Mouse (Mus musculus): ENCODE measurements at regions not wholly inside any gene's neighbourhood (a gene's known extent, or its start where the extent isn't known, plus 50 kb on each side); places are given as distances from the start of the nearest gene placed in this dataset.

DNA sequence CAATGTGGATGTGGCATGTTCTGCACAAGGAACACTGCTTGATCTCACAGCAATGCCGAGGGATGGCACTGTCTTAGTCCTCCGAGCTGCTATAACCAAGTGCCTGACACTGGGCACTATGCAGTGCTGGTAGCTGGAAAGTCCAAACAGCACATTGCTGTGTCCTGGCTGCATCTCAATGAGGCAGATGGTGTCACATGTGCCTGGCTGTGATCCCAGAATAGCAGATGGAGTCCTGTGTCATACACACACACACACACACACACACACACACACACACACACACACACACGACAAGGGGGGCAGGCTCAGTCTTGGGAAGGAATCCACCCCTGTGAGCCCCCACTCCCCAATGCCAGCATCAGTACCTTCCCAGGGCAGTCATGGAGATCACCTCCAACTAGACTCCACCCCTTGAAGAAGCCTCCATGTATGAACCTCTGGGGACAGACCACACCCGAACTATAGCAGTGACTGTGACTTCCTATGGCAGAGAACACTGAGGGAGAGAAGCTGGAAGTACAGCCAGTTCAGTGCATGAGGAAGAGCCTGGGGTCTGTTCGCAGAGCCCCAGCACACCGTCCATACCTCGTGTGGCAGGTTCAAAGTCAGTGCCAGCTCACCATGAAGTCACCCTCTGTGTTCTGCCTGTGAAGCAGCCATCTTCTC, 160.3 kb downstream of the Cryba4 start:
- TF ChIP-seq CTCF (IDR thresholded peaks at IDR 0.05; ENCODE audit: low read depth) = no peak
- H3K36me3 ChIP-seq (ENCODE audit: insufficient read depth, low read length) = no peaks in the 10 kb centered on the region
- H3K4me3 ChIP-seq (ENCODE audit: low read length) = no peak overlapping the region
- ATAC-seq = peak; percentile 58
- H3K4me1 ChIP-seq (ENCODE audit: insufficient read depth, low read length) = peaks cover 7% of the 10 kb centered on the region; the same call in 1 of the 2 replicates
- peak; percentile 83 for DNase-seq (ENCODE audit: low spot score)
- WGBS = 56% methylated on average over 7 of the region's 7 CpGs
- H3K9ac ChIP-seq (replicated peaks; ENCODE audit: low read length) = no peak overlapping the region
- H3K9me3 ChIP-seq (ENCODE audit: low read length) = no peaks in the 10 kb centered on the region
- H3K4me2 ChIP-seq (ENCODE audit: low read depth, low read length) = no peak overlapping the region
- no peak overlapping the region for H3K27ac ChIP-seq
- H3K27me3 ChIP-seq (ENCODE audit: insufficient read depth, low read length) = no peaks in the 10 kb centered on the region

DNA sequence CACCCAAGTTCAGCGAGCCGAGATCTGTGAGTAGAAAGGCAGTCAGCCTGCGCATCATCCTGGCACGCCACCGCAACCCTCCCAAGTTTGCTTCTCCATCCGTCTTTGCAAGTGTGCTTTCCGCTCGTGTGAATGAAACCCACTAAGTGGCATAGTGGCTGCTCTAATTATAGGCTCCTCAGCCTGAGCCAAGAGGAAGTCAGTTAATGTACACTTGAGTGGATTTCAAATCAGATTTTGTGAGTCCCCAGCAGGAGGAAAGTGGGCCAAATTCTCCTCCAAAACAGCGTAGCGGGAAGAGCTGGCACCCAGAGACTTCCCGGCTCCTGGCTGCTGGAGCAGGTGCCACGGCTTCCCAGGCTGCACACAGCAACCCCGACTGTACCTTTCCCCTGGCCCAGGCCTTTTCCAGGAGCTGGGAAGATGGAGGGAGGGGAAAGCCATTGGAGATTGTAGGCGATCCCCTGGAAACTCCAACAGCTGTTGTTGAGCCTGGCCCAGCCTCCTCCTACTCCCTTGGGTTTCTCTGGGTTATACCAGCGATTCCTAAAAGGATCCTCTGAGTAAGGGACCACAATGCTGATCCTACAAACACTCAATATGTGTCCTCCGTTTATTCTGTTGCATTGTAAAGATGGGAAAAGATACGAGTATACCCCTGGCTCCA, 158.3 kb downstream of the Cryba4 start:
- no peak overlapping the region for H3K9ac ChIP-seq (replicated peaks; ENCODE audit: low read length)
- peaks cover 18% of the 10 kb centered on the region; the same call in 1 of the 2 replicates for H3K4me1 ChIP-seq (ENCODE audit: insufficient read depth, low read length)
- WGBS = 41% methylated on average over 17 of the region's 17 CpGs
- H3K9me3 ChIP-seq (ENCODE audit: low read length) = no peaks in the 10 kb centered on the region
- no peak overlapping the region for H3K4me3 ChIP-seq (ENCODE audit: low read length)
- ATAC-seq = peak; percentile 60
- no peaks in the 10 kb centered on the region for H3K27me3 ChIP-seq (ENCODE audit: insufficient read depth, low read length)
- H3K4me2 ChIP-seq (ENCODE audit: low read depth, low read length) = peak overlapping the region; percentile 16
- H3K36me3 ChIP-seq (ENCODE audit: insufficient read depth, low read length) = no peaks in the 10 kb centered on the region
- peak; percentile 82 for DNase-seq (ENCODE audit: low spot score)
- peak overlapping the region; percentile 56 for H3K27ac ChIP-seq
- peak; percentile 7; the same call in 1 of the 2 replicates for TF ChIP-seq CTCF (IDR thresholded peaks at IDR 0.05; ENCODE audit: low read depth)

DNA sequence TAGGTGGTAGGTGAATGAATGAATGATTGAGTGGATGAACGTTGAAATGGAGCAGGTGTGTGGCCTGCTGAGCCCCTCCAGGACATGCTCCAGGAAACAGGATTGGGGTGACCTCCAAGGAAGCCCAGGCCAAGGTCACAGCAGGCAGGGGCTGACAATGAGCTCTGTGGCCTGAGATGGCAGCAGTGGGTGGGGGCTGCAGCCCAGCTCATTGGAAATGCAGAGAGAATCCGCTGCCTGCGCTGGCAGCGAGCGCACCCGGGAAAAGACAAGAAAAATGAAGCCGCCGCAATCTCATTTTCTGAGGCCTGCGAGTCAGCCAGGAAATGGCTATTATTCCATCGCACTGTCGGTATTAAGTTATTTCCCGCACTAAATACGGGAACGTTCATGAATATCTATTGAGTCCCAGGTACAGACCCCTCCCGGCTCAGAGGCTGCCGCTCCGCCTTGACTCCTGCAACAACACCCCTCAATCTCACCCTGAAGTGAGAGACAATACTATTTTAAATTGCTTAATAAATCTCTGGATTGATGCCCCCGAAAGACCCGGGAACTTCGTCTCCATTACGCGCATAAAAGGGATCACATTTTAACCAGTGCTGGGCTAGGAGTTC, 153.7 kb downstream of the Cryba4 start:
- no peaks in the 10 kb centered on the region for H3K9me3 ChIP-seq (ENCODE audit: low read length)
- peak; percentile 28; the same call in 1 of the 2 replicates for TF ChIP-seq CTCF (IDR thresholded peaks at IDR 0.05; ENCODE audit: low read depth)
- 0 out of 2 replicates have a peak overlapping the region, but pooled peaks have one; percentile 26 for H3K27ac ChIP-seq
- no peaks in the 10 kb centered on the region for H3K36me3 ChIP-seq (ENCODE audit: insufficient read depth, low read length)
- H3K4me2 ChIP-seq (ENCODE audit: low read depth, low read length) = 0 out of 2 replicates have a peak overlapping the region, but pooled peaks have one; percentile 23
- WGBS = 21% methylated on average over 22 of the region's 22 CpGs
- peaks cover 17% of the 10 kb centered on the region; the same call in 1 of the 2 replicates for H3K4me1 ChIP-seq (ENCODE audit: insufficient read depth, low read length)
- DNase-seq (ENCODE audit: low spot score) (peak; percentile 67), ATAC-seq (no peak)
- H3K4me3 ChIP-seq (ENCODE audit: low read length) = no peak overlapping the region
- no peak overlapping the region; the same call in 1 of the 2 replicates for H3K9ac ChIP-seq (replicated peaks; ENCODE audit: low read length)
- no peaks in the 10 kb centered on the region for H3K27me3 ChIP-seq (ENCODE audit: insufficient read depth, low read length)

DNA sequence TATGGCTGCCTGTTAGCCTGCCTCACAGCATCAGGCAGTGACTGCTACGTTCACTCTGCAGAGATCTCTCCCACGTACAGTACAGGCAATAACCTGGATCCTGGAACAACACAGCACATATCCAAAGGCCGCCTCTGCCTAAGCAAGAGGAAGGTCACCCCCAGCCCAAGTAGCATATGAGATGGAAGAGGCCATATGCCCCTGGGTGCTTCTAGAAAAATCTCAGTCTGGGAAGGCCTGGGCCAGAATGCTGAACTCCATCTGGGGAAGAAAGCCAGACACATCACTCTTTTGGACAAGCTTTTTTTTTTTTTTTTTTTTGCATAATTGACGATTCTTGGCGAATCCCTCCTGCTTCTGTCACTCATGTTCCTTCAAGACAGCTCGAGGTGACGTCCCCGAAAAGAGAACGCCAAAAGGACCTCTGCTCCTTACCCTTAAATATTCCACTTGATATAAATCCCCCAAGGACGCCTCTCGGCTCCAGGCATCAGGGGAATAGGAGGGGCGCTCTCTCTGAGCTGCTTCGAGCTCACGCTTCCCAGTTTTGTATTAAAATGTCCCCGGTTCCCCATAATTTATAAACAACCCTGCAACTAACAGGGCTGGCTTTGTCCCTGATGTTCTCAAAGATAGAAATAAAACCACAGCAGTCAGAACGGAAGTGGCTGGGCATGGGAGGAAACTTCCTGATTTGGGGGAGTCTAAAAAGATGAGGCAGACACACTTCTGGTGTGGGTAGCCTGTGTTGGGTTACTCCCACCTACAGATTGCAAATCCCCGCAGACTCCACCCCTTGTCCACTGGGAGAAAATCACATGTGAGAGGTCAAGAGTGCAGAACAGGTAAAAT, 150.4 kb downstream of the Cryba4 start:
- Histone ChIP-seq H3K4me3 (ENCODE audit: low read length) (no peak overlapping the region), H3K36me3 (ENCODE audit: insufficient read depth, low read length) (no peaks in the 10 kb centered on the region), H3K4me1 (ENCODE audit: insufficient read depth, low read length) (peaks cover 11% of the 10 kb centered on the region; the same call in 1 of the 2 replicates), H3K27me3 (ENCODE audit: insufficient read depth, low read length) (no peaks in the 10 kb centered on the region), H3K9ac (replicated peaks; ENCODE audit: low read length) (no peak overlapping the region), H3K9me3 (ENCODE audit: low read length) (no peaks in the 10 kb centered on the region), H3K4me2 (ENCODE audit: low read depth, low read length) (no peak overlapping the region), H3K27ac (no peak overlapping the region)
- DNase-seq (ENCODE audit: low spot score) (no peak), ATAC-seq (no peak)
- TF ChIP-seq CTCF (IDR thresholded peaks at IDR 0.05; ENCODE audit: low read depth) = no peak
- WGBS = 66% methylated on average over 17 of the region's 17 CpGs

DNA sequence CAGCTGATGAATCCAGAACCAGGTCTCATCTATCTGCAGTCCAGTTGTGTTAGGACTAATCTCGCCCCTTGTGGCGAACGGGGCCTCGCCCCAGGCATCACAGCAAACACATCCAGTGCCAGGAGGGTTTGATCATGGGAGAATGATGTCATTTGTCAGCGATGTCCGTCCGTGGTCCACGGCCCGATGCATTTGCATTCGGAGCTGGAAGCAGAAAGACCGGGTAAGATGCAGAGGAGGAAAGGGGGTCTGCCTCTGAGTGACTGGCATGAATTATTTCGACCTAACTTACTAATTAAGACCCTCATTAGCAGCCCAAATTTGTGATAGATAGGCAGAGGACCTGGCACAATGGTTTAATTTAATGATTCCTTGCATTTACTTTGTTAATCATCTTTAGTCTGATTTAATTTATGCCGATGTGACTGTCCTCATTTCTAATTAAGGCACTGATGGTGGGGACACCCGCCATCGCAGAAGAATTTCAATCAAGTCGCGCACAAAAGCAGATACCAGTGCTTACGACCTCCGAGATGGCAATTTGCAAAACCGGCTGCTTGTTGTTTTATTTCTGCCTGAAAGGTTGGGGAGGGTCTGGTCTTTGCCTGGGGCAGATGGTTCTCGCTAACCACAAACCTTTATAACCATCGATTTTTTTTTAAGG, 141.9 kb downstream of the Cryba4 start:
- TF ChIP-seq CTCF (IDR thresholded peaks at IDR 0.05; ENCODE audit: low read depth) = no peak
- no peak overlapping the region for H3K9ac ChIP-seq (replicated peaks; ENCODE audit: low read length)
- no peaks in the 10 kb centered on the region for H3K4me1 ChIP-seq (ENCODE audit: insufficient read depth, low read length)
- no peak overlapping the region for H3K4me2 ChIP-seq (ENCODE audit: low read depth, low read length)
- H3K4me3 ChIP-seq (ENCODE audit: low read length) = no peak overlapping the region
- no peak overlapping the region for H3K27ac ChIP-seq
- no peaks in the 10 kb centered on the region for H3K36me3 ChIP-seq (ENCODE audit: insufficient read depth, low read length)
- H3K9me3 ChIP-seq (ENCODE audit: low read length) = no peaks in the 10 kb centered on the region
- ATAC-seq (0 out of 2 replicates have a peak, but pooled peaks have one; percentile 4), DNase-seq (ENCODE audit: low spot score) (no peak)
- WGBS = 30% methylated on average over 22 of the region's 22 CpGs
- H3K27me3 ChIP-seq (ENCODE audit: insufficient read depth, low read length) = no peaks in the 10 kb centered on the region

DNA sequence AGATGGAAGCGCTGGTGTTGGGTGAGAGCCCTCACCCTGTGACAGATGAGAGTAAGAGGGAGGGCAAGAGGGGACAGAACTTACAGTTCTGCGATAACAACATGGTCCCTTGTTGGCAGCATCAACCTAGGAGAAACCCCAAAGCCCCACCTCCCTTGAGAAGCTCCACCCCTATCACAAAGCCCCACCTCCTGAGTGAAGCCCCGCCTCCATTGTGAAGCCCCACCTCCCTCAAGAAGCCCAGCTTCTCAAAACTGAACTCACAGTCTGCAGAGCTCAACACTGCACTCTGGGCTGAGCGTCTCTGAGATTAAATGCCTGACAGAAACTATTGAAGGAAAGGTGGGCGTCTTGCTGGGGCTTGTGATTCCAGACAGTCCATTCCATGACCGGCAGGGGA, 131.6 kb downstream of the Cryba4 start:
- no peaks in the 10 kb centered on the region for H3K4me1 ChIP-seq (ENCODE audit: insufficient read depth, low read length)
- WGBS = 69% methylated on average over 6 of the region's 6 CpGs
- ATAC-seq = peak; percentile 31; the same call in 1 of the 2 replicates

More for the DNA sequence above, 131.6 kb downstream of the Cryba4 start:
- Histone ChIP-seq H3K4me3 (ENCODE audit: low read length) (no peak overlapping the region), H3K9ac (replicated peaks; ENCODE audit: low read length) (no peak overlapping the region), H3K27ac (no peak overlapping the region), H3K9me3 (ENCODE audit: low read length) (no peaks in the 10 kb centered on the region), H3K27me3 (ENCODE audit: insufficient read depth, low read length) (no peaks in the 10 kb centered on the region; the same call in 1 of the 2 replicates), H3K36me3 (ENCODE audit: insufficient read depth, low read length) (no peaks in the 10 kb centered on the region), H3K4me2 (ENCODE audit: low read depth, low read length) (no peak overlapping the region)
- TF ChIP-seq CTCF (IDR thresholded peaks at IDR 0.05; ENCODE audit: low read depth) = no peak
- no peak for DNase-seq (ENCODE audit: low spot score)
